Comparison of ENCODE assay signal across 23 mouse cellular contexts in the genomic region with DNA sequence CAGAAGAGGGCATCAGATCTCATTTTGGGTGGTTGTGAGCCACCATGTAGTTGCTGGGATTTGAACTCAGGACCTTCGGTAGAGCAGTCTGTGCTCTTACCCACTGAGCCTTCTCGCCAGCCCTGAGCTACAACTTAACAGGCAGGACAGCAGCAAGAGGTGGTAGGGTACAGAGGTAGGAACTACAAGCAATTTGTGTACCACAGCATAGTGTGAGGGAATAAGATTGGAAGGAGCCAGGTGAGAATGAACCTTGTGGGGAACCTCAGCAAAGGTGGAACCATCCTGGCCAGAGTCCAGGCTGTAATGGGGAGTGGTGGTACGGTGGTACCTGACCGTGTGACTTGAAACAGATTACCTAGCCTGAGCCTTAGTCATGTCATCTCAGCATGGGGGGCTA. TPM values are rescaled to one million over a fixed set of nuclear protein-coding genes. Genes with fewer than 3 reads are reported as not detected.
DNase-seq lines count a peak whose midpoint lies in the region; ATAC-seq and TF ChIP-seq lines count a peak whose summit lies in the region.
"Had no signal": no experiment of that assay in that cellular context is flagged by ENCODE, and none has a peak within 500 bp of the region (broad histone marks: within the 10 kb centered on the region; RNA-seq: fewer than 3 reads in every experiment).

No protein-coding gene starts in this region.

- H3K4me1 ChIP-seq in heart, adult 2 months (ENCODE audit: control insufficient read depth, insufficient read depth, low read length) = peaks cover 25% of the 10 kb centered on the region
- H3K4me1 ChIP-seq in E14TG2a.4 (replicated peaks; ENCODE audit: low read depth, low read length) = peaks cover 100% of the 10 kb centered on the region

- no peak for TF ChIP-seq POLR2A in heart, adult 2 months (IDR thresholded peaks at IDR 0.05; ENCODE audit: insufficient read depth, low read depth, low read length)

- no peak overlapping the region for H3K4me3 ChIP-seq in heart, adult 2 months
- H3K4me3 ChIP-seq in layer of hippocampus, adult 2 months = no peak overlapping the region
- peak overlapping the region; percentile 46; the same call in 1 of the 2 replicates for H3K4me3 ChIP-seq in E14TG2a.4 (replicated peaks; ENCODE audit: low read length)
- H3K4me3 ChIP-seq: embryonic facial prominence, embryonic 13.5 days; forebrain, embryonic 12.5 days; heart, embryonic 13.5 days; hindbrain, embryonic 12.5 days had no signal

- H3K27ac ChIP-seq in heart, adult 2 months = 0 out of 2 replicates have a peak overlapping the region, but pooled peaks have one; percentile 26
- 0 out of 2 replicates have a peak overlapping the region, but pooled peaks have one; percentile 12 for H3K27ac ChIP-seq in layer of hippocampus, adult 2 months
- H3K27ac ChIP-seq: embryonic facial prominence, embryonic 13.5 days; forebrain, embryonic 12.5 days; heart, embryonic 13.5 days had no signal

- intact Hi-C loops in heart, adult 2 months (cut with DNase I) = loop anchor here (1.0 to 2.0 kb wide), 2 partner anchors 11 to 185 kb away; no protein-coding TSS in a partner anchor
- intact Hi-C loops in heart, postnatal 25 days (cut with DNase I) = loop anchor here (1.0 to 2.0 kb wide), 2 partner anchors 11 to 185 kb away; no protein-coding TSS in a partner anchor

- no peak for TF ChIP-seq EP300 in heart, adult 2 months (IDR thresholded peaks at IDR 0.05; ENCODE audit: insufficient read depth, low read depth, low read length)

- peak; percentile 20 for DNase-seq in cerebellum, adult 8-10 months
- DNase-seq in heart, adult 2 months = no peak
- no peak for DNase-seq in heart, postnatal 25 days (ENCODE audit: low spot score)
- DNase-seq in layer of hippocampus, adult 2 months (ENCODE audit: low spot score in 2 of 2) = no peak
- DNase-seq in layer of hippocampus, postnatal 10 days (ENCODE audit: low spot score in 2 of 2) = no peak
- no peak for DNase-seq in adipocyte (ENCODE audit: low spot score)

- H3K9ac ChIP-seq in heart, adult 2 months (ENCODE audit: low read depth, low read length) = no peak overlapping the region
- H3K9ac ChIP-seq: forebrain, embryonic 12.5 days had no signal

- H3K36me3 ChIP-seq in heart, adult 2 months (ENCODE audit: control insufficient read depth, insufficient read depth, low read length) = peaks cover 2% of the 10 kb centered on the region; the same call in 1 of the 2 replicates
- peaks cover 86% of the 10 kb centered on the region for H3K36me3 ChIP-seq in E14TG2a.4 (ENCODE audit: insufficient read depth, low read length)

- H3K27me3 ChIP-seq in heart, adult 2 months (ENCODE audit: control insufficient read depth, insufficient read depth, low read length) = no peaks in the 10 kb centered on the region
- no peaks in the 10 kb centered on the region for H3K27me3 ChIP-seq in E14TG2a.4 (ENCODE audit: insufficient read depth, low read length)
- H3K27me3 ChIP-seq: CH12.LX; embryonic facial prominence, embryonic 13.5 days; forebrain, embryonic 12.5 days; heart, embryonic 13.5 days; hindbrain, embryonic 12.5 days had no signal

- TF ChIP-seq CTCF in heart, adult 2 months (IDR thresholded peaks at IDR 0.05) = no peak
- TF ChIP-seq CTCF in layer of hippocampus, adult 2 months (conservative IDR thresholded peaks at IDR 0.05) = no peak
- TF ChIP-seq CTCF in E14TG2a.4 (conservative IDR thresholded peaks at IDR 0.05; ENCODE audit: low read length) = no peak; the same call in 1 of the 2 replicates

- peaks cover 2% of the 10 kb centered on the region; the same call in 1 of the 2 replicates for H3K79me2 ChIP-seq in heart, adult 2 months (replicated peaks; ENCODE audit: control insufficient read depth, insufficient read depth, low read length)

- no peaks in the 10 kb centered on the region for H3K9me3 ChIP-seq in E14TG2a.4 (ENCODE audit: low read length)
- H3K9me3 ChIP-seq: embryonic facial prominence, embryonic 13.5 days; forebrain, embryonic 12.5 days; heart, embryonic 13.5 days; hindbrain, embryonic 12.5 days had no signal

- 92% methylated on average over 4 of the region's 4 CpGs for WGBS in heart, adult 2 months

- ATAC-seq in cerebellum, adult (ENCODE audit: insufficient number of reproducible peaks, low FRiP score, low TSS enrichment) = no peak
- ATAC-seq: hindbrain, embryonic 16.5 days; intestine, postnatal 0 days had no signal

RNA-seq across cellular contexts. Expression of gene Git1, which starts 8.6 kb away (rescaled TPM):
- 10 to 100 TPM; 53.3 to 59.4 TPM for total RNA-seq in heart, adult 2 months (2021)
- 52.3 and 54.0 TPM in 2 replicates for polyA plus RNA-seq in heart, adult 2 months (2012; rRNA removed)
- 10 to 100 TPM; 51.3 TPM for total RNA-seq in heart, postnatal 25 days (2021)
- total RNA-seq in layer of hippocampus, adult 2 months (2021) = 100 to 1,000 TPM; 295 to 316 TPM
- 100 to 1,000 TPM; 151 to 166 TPM for total RNA-seq in layer of hippocampus, postnatal 10 days (2021)

RNA-seq across cellular contexts. Expression of gene Ankrd13b, which starts 12.5 kb away (rescaled TPM):
- 10 to 100 TPM in 1 of 2 experiments, 1 to 10 TPM in 1; 9.2 to 10.6 TPM for total RNA-seq in heart, adult 2 months (2021)
- 19.4 and 20.3 TPM in 2 replicates for polyA plus RNA-seq in heart, adult 2 months (2012; rRNA removed)
- 10 to 100 TPM; 10.7 to 11.7 TPM for total RNA-seq in heart, postnatal 25 days (2021)
- 10 to 100 TPM; 80.1 to 81.7 TPM for total RNA-seq in layer of hippocampus, adult 2 months (2021)
- 100 to 1,000 TPM; 149 to 153 TPM for total RNA-seq in layer of hippocampus, postnatal 10 days (2021)

RNA-seq across cellular contexts. Expression of gene Abhd15, which starts 12.9 kb away (rescaled TPM):
- total RNA-seq in heart, adult 2 months (2021) = 1 to 10 TPM; 2.4 to 2.9 TPM
- 1.4 and 2.0 TPM in 2 replicates for polyA plus RNA-seq in heart, adult 2 months (2012; rRNA removed)
- total RNA-seq in heart, postnatal 25 days (2021) = 1 to 10 TPM; 1.9 to 2.0 TPM
- 1 to 10 TPM; 1.4 to 1.7 TPM for total RNA-seq in layer of hippocampus, adult 2 months (2021)
- 1 to 10 TPM; 1.1 to 1.2 TPM for total RNA-seq in layer of hippocampus, postnatal 10 days (2021)

RNA-seq across cellular contexts. Expression of gene Trp53i13, which starts 13.8 kb away (rescaled TPM):
- total RNA-seq in heart, adult 2 months (2021) = 1 to 10 TPM; 8.3 to 9.8 TPM
- 13.5 and 14.2 TPM in 2 replicates for polyA plus RNA-seq in heart, adult 2 months (2012; rRNA removed)
- total RNA-seq in heart, postnatal 25 days (2021) = 1 to 10 TPM; 8.4 to 9.6 TPM
- 1 to 10 TPM; 5.7 to 7.4 TPM for total RNA-seq in layer of hippocampus, adult 2 months (2021)
- total RNA-seq in layer of hippocampus, postnatal 10 days (2021) = 1 to 10 TPM; 6.5 to 7.9 TPM

RNA-seq across cellular contexts. Expression of gene Gm10392, which starts 17.0 kb away (rescaled TPM):
- not detected for total RNA-seq in heart, adult 2 months (2021)
- 0.06 TPM in 1 of 2 replicates, not detected in the other for polyA plus RNA-seq in heart, adult 2 months (2012; rRNA removed)
- total RNA-seq in heart, postnatal 25 days (2021) = not detected
- not detected for total RNA-seq in layer of hippocampus, adult 2 months (2021)
- total RNA-seq in layer of hippocampus, postnatal 10 days (2021) = not detected
- total RNA-seq: adrenal gland, adult 8-10 months; adrenal gland, postnatal 36 days; ES-E14; gastrocnemius, postnatal 25 days; granulocyte monocyte progenitor cell, adult 5-6 weeks; heart, postnatal 4 days had no signal
- polyA plus RNA-seq: embryonic facial prominence, embryonic 13.5 days; forebrain, embryonic 12.5 days; forebrain, embryonic 16.5 days; frontal cortex, adult 2 months; heart, embryonic 13.5 days; intestine, postnatal 0 days had no signal

Comparison
In these comparisons a context has a peak if more than half of its experiments do, and no peak if none do; other contexts are left out.
1. RNA of gene Ankrd13b, which starts 12.5 kb away (total RNA-seq): 149 to 153 TPM in layer of hippocampus, postnatal 10 days and 80.1 to 81.7 TPM in layer of hippocampus, adult 2 months; 10.7 to 11.7 TPM in heart, postnatal 25 days and 9.2 to 10.6 TPM in heart, adult 2 months; every median in the first group is over 4 times any median in the second.